Mouse (Mus musculus): ENCODE results near the gene Fgfr2.
A peak's percentile ranks its signal among the peaks of the same experiment; 100 is the strongest.

The Fgfr2 gene

DNA sequence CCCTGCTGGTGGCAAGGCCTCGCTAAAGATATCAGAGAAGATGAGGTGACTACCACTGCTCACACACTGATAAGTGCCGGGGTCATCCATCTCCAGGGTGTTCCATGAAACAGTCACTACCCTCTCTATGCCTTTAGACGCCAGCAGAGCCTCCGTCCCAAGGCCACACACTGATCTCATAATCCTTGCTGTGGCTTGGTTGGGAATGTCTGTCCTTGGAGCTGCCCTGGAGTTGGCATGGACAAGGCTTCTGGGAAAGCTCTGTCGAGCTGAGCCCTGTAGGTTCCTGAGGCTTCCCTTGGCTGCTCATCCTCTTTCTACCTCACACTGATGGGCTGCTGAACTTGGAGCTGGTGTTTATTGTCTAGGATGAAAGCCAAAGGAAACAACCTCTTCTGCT lies 2336.4 kb downstream of the Fgfr2 start:
- DNase-seq (ENCODE audit: low spot score) = no peak

- no peak for DNase-seq (ENCODE audit: low spot score)
Measured at GRCm38 (mm10) chr7:130785923-130786575, 2337.1 kb downstream of the Fgfr2 start.

DNA sequence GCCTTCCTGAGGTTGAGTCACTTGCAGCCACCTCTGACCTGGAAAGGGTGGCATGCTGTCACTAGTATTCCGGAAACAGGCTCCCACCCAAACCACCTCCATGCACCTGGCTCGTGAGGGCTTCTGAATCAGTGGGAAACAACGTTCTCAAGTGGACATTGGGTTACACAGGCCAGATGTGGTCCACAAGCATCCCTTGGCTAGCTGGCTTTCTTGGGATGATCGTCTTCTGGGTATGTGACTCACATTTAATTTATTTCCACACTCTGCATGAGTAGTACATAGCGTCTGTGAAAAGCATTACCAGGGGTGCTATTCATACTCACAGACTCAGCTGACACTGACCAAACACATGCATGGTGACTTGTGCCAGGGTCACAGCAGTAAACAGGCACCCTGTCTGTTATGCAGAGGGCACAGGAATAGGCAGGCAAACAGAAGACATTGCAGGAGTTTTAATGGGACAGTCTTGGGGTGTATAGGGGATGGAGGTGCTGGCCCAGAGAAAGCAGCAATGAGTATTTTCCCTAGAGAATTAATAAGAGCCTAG lies 2340.6 kb downstream of the Fgfr2 start:
- DNase-seq (ENCODE audit: low spot score) = no peak

- DNase-seq (ENCODE audit: low spot score) = no peak
Measured at GRCm38 (mm10) chr7:130780866-130781419, 2342.2 kb downstream of the Fgfr2 start.

DNA sequence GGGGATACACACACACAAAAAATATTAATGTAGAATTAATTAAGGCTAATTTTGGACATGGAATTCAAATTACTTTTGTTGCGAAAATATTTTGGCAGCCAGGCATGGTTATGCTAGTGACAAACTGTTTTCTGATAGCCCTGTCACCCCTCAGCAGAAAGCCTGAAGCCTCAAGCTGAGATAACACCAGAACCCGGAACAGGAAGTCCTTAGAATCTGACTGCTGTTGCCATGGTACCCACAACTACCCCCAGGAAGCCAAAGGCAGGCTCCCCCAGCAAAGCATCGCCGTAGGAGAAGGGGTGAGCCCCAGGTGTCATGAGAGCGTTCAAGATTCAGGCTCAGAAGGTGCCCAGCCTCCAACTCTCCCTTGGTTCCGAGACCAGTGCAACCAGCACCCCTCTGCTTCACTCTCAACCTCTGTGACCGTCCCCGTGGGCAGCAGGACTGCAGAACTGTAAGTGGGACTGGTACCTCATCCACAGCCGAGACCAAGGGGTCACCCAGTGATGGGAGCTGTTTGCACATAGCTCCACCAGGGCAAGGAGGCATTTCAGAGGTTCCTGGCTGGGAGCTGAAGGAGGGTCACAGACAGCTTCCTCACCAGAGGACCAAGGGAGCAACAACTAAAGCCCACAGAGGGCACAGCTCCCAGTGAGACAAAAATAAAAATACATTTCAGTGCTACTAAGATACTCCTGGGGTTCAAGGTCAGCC lies 2349.1 kb downstream of the Fgfr2 start, which contains the start of gene Btbd16:
Btbd16 (plus strand) TSS at position 156 of the 717 bp plus-strand sequence.
- DNase-seq (ENCODE audit: low spot score) = no peak

- DNase-seq (ENCODE audit: low spot score) = peak; percentile 50
Measured at GRCm38 (mm10) chr7:130773171-130773830, 2349.8 kb downstream of the Fgfr2 start.

DNA sequence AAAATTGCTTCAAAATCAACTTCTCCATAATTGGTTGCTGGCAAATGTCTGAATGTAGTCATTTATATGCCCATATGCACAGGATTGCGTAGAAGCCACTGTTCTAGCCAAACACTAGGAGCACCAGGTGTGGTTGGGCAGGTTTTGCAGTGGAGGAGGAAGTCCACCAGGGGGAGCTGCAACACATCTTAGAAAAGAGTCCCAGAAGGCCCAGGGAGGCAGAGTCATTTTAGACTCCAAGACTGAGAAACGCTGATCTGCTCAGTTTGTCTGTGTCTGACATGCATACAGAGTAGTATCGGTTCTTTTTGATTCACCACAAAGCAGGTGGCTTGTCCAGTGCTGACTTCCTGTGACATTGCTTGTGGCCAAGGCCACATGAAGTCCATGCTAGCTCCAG lies 2352.4 kb downstream of the Fgfr2 start:
- DNase-seq (ENCODE audit: low spot score) = peak; percentile 80

DNA sequence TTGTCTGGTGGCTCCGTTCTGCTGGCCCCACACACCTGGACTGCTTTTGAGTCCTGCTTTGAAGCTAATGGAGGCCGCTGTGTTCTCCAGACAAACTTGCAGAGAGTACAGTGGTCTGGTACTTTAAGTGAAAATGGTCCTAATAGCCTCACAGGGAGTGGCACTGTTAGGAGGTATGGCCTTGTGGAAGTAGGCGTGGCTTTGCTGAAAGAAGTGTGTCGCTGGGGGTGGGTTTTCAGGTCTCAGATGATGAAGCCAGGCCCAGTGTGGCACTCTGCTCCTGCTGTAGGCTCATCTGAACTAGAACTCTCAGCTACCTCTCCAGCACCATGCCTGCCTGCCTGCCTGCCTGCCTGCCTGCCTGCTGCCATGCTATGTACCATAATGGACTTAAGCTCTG lies 2355.0 kb downstream of the Fgfr2 start:
- no peak for DNase-seq (ENCODE audit: low spot score)

DNA sequence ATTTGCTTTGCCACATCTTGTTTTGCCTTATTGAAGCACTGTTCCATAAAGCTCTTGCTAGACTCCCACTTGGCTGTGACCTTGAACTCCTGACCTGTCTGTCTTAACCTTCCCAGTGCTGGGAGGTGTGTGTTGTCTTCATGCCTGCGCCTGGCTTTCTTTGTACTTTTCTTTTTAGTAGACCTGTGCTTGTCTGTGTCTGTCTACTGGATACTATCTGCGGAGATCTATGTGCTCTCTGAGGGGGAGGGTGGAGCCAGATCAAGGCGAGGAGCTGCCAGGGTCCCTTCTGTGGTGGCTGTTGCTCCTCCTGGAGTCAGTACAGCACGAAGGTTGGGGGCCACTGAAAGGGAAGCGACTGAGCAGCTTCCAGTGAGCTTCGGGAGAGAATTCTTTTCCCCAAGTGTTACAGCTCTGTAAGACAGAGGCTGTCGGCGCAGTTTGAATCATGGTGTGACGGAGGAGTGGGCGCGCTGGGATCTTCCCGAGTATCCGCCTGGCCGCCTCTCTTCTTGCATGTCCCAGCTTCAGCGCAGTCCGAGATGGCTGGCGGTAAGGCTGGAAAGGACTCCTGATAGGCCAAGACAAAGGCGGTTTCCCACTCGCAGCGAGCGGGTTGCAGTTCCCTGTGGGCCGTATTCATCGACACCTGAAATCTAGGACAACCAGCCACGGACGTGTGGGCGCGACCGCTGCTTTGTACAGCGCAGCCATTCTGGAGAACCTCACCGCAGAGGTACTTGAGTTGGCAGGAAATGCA lies 2356.6 kb downstream of the Fgfr2 start:
- DNase-seq (ENCODE audit: low spot score) = no peak

DNA sequence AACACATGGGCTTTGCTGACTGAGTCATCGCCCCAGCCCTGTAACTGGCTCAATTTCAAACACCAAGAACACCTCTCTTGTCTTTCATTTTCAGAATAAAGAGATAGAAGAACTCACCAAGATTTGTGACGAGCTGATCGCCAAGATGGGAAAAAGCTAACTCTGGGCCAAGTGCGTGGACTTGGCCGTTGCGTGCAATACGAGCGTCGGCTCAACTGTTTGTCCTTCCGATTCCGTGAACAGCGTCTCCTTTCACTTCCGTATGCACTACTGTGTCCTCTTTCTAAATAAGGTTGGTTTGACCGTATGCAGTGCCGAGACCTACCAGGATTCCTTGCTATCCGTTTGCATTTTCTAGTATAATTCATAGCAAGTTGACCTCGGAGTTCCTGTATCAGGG lies 2359.0 kb downstream of the Fgfr2 start:
- DNase-seq (ENCODE audit: low spot score) = no peak

- DNase-seq (ENCODE audit: low spot score) = peak; percentile 68
Measured at GRCm38 (mm10) chr7:130762071-130762897, 2360.9 kb downstream of the Fgfr2 start.

DNA sequence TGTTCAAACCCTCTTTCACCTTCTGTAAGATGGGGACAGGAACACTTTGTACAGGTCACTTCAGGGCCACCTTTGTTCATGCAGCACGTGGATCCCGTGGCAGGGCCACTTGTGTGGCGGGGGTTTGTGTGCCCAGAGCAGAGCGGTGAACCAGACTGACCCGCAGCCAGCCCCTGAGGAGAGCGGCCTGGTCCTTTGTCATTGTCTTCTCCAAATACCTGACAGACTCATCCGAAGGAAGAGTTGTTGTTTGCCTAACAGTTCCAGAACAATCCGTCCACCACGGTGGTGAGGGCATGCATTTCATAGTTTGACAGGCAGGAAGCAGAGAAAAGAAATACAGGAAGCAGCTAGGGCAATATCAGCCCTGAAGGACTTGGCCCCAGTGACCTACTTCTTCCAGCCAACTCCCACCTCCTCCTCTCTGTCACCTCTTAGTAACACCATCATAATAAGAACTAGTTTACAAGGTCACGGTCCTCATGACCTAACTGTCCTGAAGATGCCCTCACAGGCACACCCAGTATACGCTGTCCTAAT lies 2365.8 kb downstream of the Fgfr2 start:
- peak; percentile 12 for DNase-seq (ENCODE audit: low spot score)

DNA sequence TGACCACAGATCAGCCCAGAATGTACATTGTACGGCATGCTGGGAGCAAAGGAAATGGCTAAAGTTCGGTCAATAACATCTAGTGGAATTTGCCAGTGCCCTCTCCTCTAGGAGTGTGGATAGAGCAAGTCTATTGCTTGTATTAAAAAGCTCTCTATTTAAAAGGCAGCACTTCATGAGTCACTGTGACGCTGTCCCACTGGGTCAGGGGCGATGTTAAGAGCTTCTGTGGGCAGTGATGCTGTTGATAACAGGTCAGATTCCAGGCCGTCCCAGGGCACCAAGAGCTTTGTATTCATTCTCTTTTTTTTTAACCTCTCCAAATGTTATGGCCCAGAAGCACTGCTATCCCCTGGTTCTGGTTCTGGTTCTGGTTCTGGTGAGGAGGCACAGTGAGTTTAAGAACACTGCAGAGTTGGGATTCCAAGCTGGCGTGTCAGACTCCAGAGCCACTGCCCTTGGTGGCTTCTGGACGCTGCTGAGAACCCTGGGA lies 2366.8 kb downstream of the Fgfr2 start:
- DNase-seq (ENCODE audit: low spot score) = no peak

GRCm38 (mm10) chr7:130754790-130755189 lies 2368.4 kb downstream of the Fgfr2 start:
- peak; percentile 16 for DNase-seq (ENCODE audit: low spot score)

GRCm38 (mm10) chr7:130751678-130752077 lies 2371.5 kb downstream of the Fgfr2 start:
- no peak for DNase-seq (ENCODE audit: low spot score)

GRCm38 (mm10) chr7:130750752-130751490 lies 2372.2 kb downstream of the Fgfr2 start:
- DNase-seq (ENCODE audit: low spot score) = no peak

DNA sequence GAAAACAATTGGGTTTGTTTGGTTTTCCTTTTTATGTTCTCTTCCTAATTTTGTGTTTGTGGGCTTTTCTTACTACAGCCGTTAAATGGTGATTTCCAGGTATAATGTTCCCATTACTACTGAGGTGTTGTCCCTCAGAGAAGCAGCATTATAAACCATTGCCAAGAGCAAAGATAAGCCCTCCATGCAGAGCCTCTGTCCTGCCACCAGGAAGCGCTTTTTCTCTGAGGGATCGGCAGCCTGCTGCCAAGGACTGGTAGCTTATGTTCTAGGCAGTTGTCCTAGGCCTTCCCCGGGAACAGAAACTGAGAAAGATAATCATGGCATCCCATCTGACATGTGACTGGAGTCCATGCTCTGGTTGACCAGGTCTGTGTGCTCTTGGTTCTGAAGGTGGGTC lies 2374.0 kb downstream of the Fgfr2 start:
- no peak for DNase-seq (ENCODE audit: low spot score)

GRCm38 (mm10) chr7:130743239-130744025 lies 2379.7 kb downstream of the Fgfr2 start:
- DNase-seq (ENCODE audit: low spot score) = no peak

DNA sequence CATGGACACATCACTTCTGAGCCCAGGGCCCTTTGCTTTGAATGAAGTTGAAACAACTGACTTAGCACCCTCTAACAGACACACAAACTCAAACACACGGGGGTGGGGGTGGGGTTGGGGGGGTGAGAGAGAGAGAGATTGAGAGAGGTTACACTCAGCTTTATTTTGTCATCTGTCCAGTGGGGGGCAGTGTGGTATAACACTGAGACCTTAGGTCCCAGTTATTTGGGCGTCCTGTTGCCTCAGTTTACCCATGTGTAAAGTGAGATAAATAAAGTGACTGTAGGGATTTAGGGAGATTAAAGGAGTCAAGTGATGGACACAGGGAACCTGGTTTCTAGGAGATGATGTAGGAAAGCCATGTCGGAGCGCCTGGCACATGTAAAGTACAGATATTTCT lies 2382.1 kb downstream of the Fgfr2 start:
- no peak for DNase-seq (ENCODE audit: low spot score)

Measured in lung, postnatal 25 days (tissue).